Mouse (Mus musculus): ENCODE measurements around the gene Pnpla2. TPM values are rescaled to one million over a fixed set of nuclear protein-coding genes. Genes with fewer than 3 reads are reported as not detected.

Gene Pnpla2
- polyA plus RNA-seq, 1 experiment from 2014 or later = 68.0 TPM

- no peak for TF ChIP-seq CTCF (IDR thresholded peaks at IDR 0.05; ENCODE audit: low read depth)
- H3K4me2 ChIP-seq (ENCODE audit: low read length) = no peak overlapping the region
- 69% methylated on average over 6 of the region's 6 CpGs for WGBS
- peaks cover 23% of the 10 kb centered on the region for H3K36me3 ChIP-seq (ENCODE audit: insufficient read depth, low read length)
- no peak for ATAC-seq (replicated peaks; ENCODE audit: low FRiP score, low read depth)
- no peak overlapping the region for H3K9ac ChIP-seq (ENCODE audit: low read depth, low read length)
- peaks cover 44% of the 10 kb centered on the region for H3K4me1 ChIP-seq (replicated peaks; ENCODE audit: insufficient read depth, low read length)
- no peaks in the 10 kb centered on the region for H3K9me3 ChIP-seq (replicated peaks; ENCODE audit: low read length)
- no peak overlapping the region for H3K4me3 ChIP-seq (replicated peaks; ENCODE audit: low read depth, low read length)
- H3K27ac ChIP-seq = no peak overlapping the region
- no peaks in the 10 kb centered on the region for H3K27me3 ChIP-seq (ENCODE audit: insufficient read depth, low read length)
- no peak for DNase-seq (ENCODE audit: low spot score)
Measured at GRCm38 (mm10) chr7:141472763-141473162, 17.8 kb downstream of the Pnpla2 start.

GRCm38 (mm10) chr7:141474160-141474559 is 19.2 kb downstream of the Pnpla2 start:
- Histone ChIP-seq H3K27ac (no peak overlapping the region), H3K4me3 (replicated peaks; ENCODE audit: low read depth, low read length) (peak overlapping the region; percentile 77), H3K36me3 (ENCODE audit: insufficient read depth, low read length) (peaks cover 23% of the 10 kb centered on the region), H3K9ac (ENCODE audit: low read depth, low read length) (peak overlapping the region; percentile 88), H3K4me1 (replicated peaks; ENCODE audit: insufficient read depth, low read length) (peaks cover 33% of the 10 kb centered on the region), H3K9me3 (replicated peaks; ENCODE audit: low read length) (no peaks in the 10 kb centered on the region), H3K27me3 (ENCODE audit: insufficient read depth, low read length) (no peaks in the 10 kb centered on the region), H3K4me2 (ENCODE audit: low read length) (peak overlapping the region; percentile 97)
- WGBS = 7% methylated on average over 5 of the region's 5 CpGs
- no peak for ATAC-seq (replicated peaks; ENCODE audit: low FRiP score, low read depth)
- no peak for DNase-seq (ENCODE audit: low spot score)
- TF ChIP-seq CTCF (IDR thresholded peaks at IDR 0.05; ENCODE audit: low read depth) = no peak

- WGBS = under 1% methylated on average over 83 of the region's 87 CpGs
- Histone ChIP-seq H3K36me3 (ENCODE audit: insufficient read depth, low read length) (peaks cover 17% of the 10 kb centered on the region), H3K4me3 (replicated peaks; ENCODE audit: low read depth, low read length) (peak within 1 kb of the TSS; percentile 77), H3K4me1 (replicated peaks; ENCODE audit: insufficient read depth, low read length) (peaks cover 23% of the 10 kb centered on the region), H3K27ac (peak within 1 kb of the TSS; percentile 96), H3K4me2 (ENCODE audit: low read length) (peak within 1 kb of the TSS; percentile 97), H3K9me3 (replicated peaks; ENCODE audit: low read length) (no peaks in the 10 kb centered on the region), H3K9ac (ENCODE audit: low read depth, low read length) (peak within 1 kb of the TSS; percentile 88), H3K27me3 (ENCODE audit: insufficient read depth, low read length) (no peaks in the 10 kb centered on the region)
- DNase-seq (ENCODE audit: low spot score) (peak; percentile 86), ATAC-seq (replicated peaks; ENCODE audit: low FRiP score, low read depth) (peak; percentile 31)
- no peak for TF ChIP-seq CTCF (IDR thresholded peaks at IDR 0.05; ENCODE audit: low read depth)
Measured at GRCm38 (mm10) chr7:141475011-141475804, 20.2 kb downstream of the Pnpla2 start, which contains the start of the genes Polr2l and Tspan4. Gene Polr2l, minus strand, starts transcription at chr7:141475132. Gene Tspan4, plus strand, starts transcription at chr7:141475240.

- Histone ChIP-seq H3K9ac (ENCODE audit: low read depth, low read length) (peak overlapping the region; percentile 88), H3K27ac (peak overlapping the region; percentile 96), H3K4me2 (ENCODE audit: low read length) (peak overlapping the region; percentile 97), H3K4me1 (replicated peaks; ENCODE audit: insufficient read depth, low read length) (peaks cover 19% of the 10 kb centered on the region), H3K36me3 (ENCODE audit: insufficient read depth, low read length) (peaks cover 11% of the 10 kb centered on the region), H3K4me3 (replicated peaks; ENCODE audit: low read depth, low read length) (peak overlapping the region; percentile 77), H3K9me3 (replicated peaks; ENCODE audit: low read length) (no peaks in the 10 kb centered on the region), H3K27me3 (ENCODE audit: insufficient read depth, low read length) (no peaks in the 10 kb centered on the region)
- no peak for TF ChIP-seq CTCF (IDR thresholded peaks at IDR 0.05; ENCODE audit: low read depth)
- ATAC-seq (replicated peaks; ENCODE audit: low FRiP score, low read depth) = 0 out of 2 replicates have a peak, but pooled peaks have one; percentile 0
- 2% methylated on average over 12 of the region's 12 CpGs for WGBS
- peak; percentile 35 for DNase-seq (ENCODE audit: low spot score)
Measured at GRCm38 (mm10) chr7:141475805-141476158, 20.8 kb downstream of the Pnpla2 start.

- Histone ChIP-seq H3K4me2 (ENCODE audit: low read length) (peak overlapping the region; percentile 97), H3K4me3 (replicated peaks; ENCODE audit: low read depth, low read length) (peak overlapping the region; percentile 77), H3K27me3 (ENCODE audit: insufficient read depth, low read length) (no peaks in the 10 kb centered on the region), H3K4me1 (replicated peaks; ENCODE audit: insufficient read depth, low read length) (peaks cover 25% of the 10 kb centered on the region), H3K27ac (peak overlapping the region; percentile 96), H3K36me3 (ENCODE audit: insufficient read depth, low read length) (peaks cover 5% of the 10 kb centered on the region; the same call in 1 of the 2 replicates), H3K9me3 (replicated peaks; ENCODE audit: low read length) (no peaks in the 10 kb centered on the region), H3K9ac (ENCODE audit: low read depth, low read length) (peak overlapping the region; percentile 88)
- TF ChIP-seq CTCF (IDR thresholded peaks at IDR 0.05; ENCODE audit: low read depth) = peak; percentile 59
- WGBS = 0% methylated on average over 17 of the region's 17 CpGs
- peak; percentile 92 for DNase-seq (ENCODE audit: low spot score)
- peak; percentile 76 for ATAC-seq (replicated peaks; ENCODE audit: low FRiP score, low read depth)
Measured at GRCm38 (mm10) chr7:141476226-141476980, 21.4 kb downstream of the Pnpla2 start.

- peak overlapping the region; percentile 97 for H3K4me2 ChIP-seq (ENCODE audit: low read length)
- 0 out of 2 replicates have a peak, but pooled peaks cover 2% of the 10 kb centered on the region for H3K36me3 ChIP-seq (ENCODE audit: insufficient read depth, low read length)
- ATAC-seq (replicated peaks; ENCODE audit: low FRiP score, low read depth) = no peak; the same call in 1 of the 2 replicates
- TF ChIP-seq CTCF (IDR thresholded peaks at IDR 0.05; ENCODE audit: low read depth) = peak; percentile 20; the same call in 1 of the 2 replicates
- no peaks in the 10 kb centered on the region for H3K27me3 ChIP-seq (ENCODE audit: insufficient read depth, low read length)
- peak overlapping the region; percentile 77; the same call in 1 of the 2 replicates for H3K4me3 ChIP-seq (replicated peaks; ENCODE audit: low read depth, low read length)
- WGBS = 5% methylated on average over 7 of the region's 7 CpGs
- H3K4me1 ChIP-seq (replicated peaks; ENCODE audit: insufficient read depth, low read length) = peaks cover 30% of the 10 kb centered on the region
- H3K9ac ChIP-seq (ENCODE audit: low read depth, low read length) = peak overlapping the region; percentile 88
- no peaks in the 10 kb centered on the region for H3K9me3 ChIP-seq (replicated peaks; ENCODE audit: low read length)
- H3K27ac ChIP-seq = peak overlapping the region; percentile 96
- DNase-seq (ENCODE audit: low spot score) = no peak
Measured at GRCm38 (mm10) chr7:141476981-141477370, 22.0 kb downstream of the Pnpla2 start.

All from kidney, postnatal 0 days (tissue).